Mouse (Mus musculus) mesoderm, embryonic 11.5 days (tissue): Measurements from ENCODE around the gene Gm12216.

Experiments used
- DNase-seq: peaks from one replicate; pipeline ENCODE4 v3.0.0-alpha.2; 2012; ENCODE audit warnings: low read depth, low spot score

Gene Gm12216

DNA sequence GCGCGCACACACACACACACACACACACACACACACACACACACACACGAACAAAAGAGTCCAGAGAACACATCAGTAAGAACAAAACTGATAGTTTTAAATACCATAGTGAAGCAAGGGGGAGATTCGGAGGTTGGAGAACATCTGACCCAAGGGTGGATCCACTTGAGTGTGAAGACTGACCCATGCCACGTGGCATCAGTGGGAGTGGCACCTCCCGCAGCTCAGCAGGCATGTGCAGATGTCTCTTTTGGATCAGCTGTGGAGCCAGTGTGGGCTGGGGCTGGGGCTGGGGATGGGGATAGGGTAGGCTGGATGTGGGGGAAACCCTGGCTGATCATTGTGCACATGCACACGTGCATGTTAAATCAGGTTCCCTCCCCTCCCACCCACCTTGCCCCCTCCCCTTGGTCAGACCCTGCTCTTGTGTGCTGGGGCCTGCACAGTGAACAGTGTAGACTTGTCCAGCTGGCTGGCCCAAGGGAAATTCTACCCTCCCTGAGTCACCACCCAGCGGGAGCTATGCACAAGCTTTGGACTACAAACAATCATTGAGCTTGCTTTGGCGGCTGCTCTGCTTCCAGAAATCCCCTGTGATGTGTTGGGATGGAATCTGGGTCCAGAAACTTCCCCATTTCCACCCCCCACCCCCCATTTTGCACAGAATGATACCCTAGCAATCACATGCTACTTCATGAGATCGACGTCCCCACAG is 37.7 kb downstream of the Gm12216 start:
- DNase-seq, result no peak

DNA sequence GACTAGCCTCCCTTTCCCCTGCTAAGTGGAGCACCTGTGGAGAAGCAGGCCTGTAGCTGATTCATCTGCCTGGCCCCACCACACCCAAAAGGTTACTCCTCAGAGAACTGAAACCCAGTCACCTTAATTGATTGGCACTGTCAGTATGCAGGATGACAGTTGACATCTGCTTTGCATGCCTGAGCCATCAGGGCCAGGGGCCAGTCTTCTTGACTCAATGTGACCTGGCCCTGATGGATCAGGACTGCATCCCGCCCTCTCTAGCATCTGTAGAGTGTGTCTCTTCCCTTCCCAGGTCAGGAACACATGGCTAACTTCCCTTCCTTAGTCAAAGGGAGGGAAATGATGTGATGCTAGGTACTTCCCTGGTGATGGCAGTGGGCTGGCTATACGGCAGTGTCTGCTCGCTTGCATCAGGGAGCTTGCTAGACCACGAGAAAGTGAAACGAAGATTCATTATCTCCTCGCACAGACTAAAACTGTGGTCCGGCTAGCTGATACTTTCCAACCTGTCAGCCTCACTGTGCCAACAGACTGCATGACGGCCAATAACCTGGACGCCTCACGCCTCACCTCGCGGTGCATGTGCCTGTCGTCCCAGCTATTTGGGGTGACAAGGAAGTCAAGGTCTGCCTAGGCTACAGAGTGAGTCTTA is 38.4 kb downstream of the Gm12216 start:
- no peak for DNase-seq

DNA sequence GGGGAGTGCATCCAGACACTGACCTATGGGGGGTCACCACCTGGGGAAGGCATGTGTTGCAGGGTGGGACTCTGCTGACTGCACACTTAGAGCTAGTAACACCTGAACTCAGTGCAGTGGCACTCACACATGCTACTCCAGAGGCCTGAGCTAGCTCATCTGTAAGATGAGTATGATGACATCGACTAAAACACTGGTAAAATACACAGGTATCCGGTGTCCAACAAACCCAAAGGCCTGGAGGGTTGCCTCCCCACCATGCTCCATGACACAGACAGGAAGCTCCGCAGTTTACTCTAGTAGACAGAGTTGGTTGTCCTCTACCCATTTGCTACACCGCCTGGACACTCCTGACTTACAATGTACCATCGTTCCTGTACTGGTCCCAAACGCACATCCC is 39.5 kb downstream of the Gm12216 start:
- no peak for DNase-seq

DNA sequence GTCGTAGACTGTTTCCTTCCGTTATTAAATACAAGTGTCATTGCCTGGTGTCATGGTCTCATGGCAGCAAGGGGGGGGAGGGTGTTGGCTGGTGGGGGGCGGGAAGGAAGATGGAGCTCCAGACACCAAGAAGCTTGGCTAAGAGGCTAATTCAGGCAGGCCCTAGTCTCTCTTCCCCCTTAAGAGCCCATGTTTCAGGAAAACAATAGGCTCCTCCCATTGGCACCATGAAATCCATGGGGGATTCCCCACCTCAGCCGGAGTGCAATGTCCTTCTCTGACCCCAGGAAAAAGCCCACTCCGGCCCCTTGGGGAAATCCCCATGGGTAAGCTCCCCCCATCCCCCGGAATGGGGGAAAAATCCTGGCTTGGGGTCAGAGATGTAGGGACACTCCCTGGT is 40.3 kb downstream of the Gm12216 start:
- DNase-seq, result no peak

DNA sequence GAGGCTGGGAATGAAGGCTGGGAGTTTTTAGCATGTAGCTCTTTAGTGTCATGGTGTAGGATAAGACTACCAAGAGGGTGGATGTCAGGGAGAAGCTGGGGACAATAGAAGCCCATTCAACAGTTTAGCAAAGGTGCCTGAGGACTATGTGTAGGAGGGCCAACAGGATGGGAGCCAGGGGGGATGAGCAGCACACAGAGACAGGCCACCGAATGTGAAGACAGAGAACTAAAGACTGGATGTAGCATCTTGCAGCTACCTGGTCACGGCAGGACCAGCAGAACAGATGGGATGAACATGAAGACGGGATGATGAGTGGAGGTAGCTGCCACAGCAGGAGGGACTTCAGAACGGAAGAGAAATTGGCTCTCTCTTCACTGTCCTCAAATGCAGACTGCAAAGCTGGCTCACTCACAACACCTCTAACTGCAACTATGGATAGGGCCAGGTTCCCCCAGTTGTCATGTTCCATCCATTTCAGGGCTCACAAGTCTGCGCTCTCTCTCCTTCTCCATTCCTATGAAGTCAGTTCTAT is 42.1 kb downstream of the Gm12216 start:
- DNase-seq, result no peak

DNA sequence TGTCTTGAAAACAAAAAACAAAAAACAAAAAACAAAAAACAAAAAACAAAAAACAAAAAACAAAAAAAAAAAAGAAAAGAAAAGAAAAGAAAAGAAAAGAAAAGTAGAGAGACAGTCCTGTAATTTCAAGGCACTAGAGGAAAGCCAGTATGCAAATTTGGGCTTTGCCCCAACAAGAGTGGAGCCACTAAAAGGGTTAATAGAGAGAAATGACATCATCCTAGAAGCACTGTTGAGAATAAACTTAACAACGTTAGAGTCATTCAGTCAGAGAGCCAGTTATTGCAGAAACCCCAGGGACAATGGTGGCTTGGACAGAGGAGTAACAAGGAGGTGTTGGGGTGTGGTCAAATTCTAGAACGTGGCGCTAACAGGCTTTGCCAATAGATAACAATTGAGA is 44.2 kb downstream of the Gm12216 start:
- DNase-seq, result no peak

DNA sequence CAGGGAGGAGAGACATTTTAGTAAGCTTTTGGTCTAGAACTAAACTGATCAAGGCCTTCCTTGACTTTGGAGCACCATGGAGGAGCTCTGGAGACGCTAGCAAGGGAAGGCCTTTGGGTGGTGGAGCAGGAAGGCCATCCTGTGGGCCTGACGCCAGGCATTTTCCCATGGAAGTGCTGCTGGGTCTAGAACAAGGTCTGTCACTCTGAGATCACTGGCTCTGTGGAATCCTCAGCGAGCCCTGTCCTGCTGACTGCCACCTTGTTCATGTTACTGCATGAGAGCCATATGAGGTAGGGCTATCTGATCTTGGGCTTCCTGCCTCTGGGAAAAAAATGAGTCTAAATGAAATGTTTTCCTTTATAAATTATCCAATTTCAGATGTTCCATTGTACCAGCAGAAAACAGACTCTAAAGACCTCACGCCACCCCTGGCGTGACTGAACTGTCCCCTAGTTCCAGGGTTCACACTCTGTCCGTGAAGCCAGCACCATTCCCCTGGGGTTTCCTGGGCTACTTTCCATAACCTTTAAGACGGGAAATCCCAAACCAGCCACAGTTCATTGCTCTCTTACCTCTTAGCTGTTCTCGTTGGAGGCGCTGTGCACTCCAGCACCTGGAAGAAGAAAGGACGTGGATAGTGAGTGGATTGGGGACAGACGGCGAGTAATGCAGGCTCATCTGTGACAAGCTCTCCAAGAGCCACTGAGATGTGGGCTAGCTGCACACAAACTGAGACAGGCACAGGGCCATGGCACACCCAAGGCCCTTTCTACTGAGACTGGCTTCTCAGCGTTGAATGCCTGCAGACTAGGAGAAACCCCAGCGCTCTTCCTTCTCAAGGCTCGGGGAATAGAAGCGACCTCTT is 45.8 kb downstream of the Gm12216 start:
- no peak for DNase-seq

DNA sequence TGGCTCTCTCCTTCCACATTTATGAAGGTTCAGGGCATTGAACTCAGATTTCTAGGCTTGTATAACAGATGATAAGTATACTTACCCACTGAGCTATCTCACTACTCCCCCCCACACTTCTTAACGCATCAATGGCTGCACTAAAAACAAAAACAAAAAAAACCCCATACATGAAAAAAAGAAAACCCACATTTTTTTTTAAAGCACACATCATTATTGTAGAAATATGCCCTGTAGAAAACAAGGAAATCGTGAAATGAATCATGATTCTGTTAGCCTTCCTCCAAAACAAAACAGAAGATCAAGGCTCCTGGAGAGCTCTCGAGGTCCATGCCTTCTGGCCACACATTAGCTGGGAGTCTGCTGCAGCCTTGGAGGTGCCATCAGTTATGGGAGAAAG is 47.7 kb downstream of the Gm12216 start:
- no peak for DNase-seq

DNA sequence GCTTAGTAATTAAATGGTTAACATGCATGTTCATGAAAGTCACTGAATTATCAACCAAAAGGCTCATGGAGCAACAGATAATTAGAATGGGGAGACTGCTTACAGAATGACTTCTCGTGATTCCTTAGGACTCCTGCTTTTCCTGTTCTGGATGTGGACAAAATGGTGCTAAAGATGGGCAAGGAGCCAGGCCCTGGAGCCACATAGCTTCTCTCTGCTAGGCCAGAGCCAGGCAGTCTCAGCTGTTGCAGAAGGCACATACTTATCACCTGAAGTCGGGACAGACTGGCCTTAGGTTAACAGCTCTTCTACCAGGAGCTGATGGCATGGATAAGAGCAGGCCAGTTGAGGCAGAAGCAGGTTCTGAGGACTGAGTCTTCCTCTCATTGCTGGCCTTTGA is 48.3 kb downstream of the Gm12216 start:
- no peak for DNase-seq

DNA sequence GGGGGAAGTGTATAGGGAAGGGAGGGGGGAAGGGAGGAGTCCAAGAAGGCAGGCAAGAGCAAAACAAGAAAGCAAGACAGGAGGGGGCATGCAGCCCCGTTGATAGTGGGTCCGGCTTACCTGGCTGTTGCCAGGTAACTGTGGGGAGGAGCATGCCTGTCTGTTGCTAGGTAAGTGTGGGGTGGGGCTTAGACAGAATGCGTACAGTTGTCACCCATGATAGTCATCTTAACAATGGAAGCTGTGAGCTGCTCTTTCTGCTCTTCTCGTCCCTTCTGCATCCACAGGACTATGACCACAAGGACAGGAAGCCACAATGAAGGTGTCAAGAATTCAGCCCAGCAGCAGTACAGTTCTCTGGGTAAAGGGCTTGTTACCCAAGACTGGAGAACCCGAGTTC is 48.9 kb downstream of the Gm12216 start:
- DNase-seq, result no peak

DNA sequence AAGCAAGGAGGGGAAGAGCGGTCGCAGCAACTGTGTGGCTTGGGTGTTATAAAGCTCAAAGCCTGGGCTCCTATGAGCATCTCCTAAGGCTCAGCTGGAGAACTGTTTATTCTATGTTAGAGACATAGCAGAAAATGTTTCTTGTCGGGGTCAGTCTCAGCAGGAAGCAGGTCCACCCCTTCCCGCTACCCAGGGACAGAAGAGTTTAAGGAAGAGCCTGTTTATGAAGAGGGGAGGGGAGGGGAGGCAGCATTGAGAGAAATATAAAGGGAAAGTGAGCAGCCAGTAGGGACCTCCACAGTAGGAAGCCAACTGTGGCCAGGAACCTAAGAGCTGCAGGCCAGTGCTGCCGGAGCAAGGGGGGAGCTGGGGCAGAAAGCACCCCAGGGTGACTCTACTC is 49.7 kb downstream of the Gm12216 start:
- DNase-seq, result no peak

DNA sequence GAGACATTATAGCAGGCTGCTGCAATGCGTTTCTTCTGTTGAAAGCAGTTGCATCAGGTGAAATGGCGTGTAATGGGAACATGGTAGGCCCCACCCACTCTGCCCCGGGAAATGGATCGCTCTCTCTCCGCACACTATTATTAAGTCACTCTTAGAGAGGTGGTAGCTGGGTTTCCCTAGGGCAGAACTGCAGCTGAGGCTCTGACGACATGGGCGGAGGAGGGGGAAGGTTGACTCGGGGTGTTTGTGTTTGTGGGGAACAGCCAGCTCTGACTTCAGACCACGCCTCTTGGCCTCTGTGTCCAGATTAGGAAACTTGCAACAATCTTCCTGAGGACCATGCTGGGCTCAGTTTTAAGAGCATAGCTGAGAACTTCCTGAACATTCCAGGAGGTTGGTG is 53.3 kb downstream of the Gm12216 start:
- no peak for DNase-seq

DNA sequence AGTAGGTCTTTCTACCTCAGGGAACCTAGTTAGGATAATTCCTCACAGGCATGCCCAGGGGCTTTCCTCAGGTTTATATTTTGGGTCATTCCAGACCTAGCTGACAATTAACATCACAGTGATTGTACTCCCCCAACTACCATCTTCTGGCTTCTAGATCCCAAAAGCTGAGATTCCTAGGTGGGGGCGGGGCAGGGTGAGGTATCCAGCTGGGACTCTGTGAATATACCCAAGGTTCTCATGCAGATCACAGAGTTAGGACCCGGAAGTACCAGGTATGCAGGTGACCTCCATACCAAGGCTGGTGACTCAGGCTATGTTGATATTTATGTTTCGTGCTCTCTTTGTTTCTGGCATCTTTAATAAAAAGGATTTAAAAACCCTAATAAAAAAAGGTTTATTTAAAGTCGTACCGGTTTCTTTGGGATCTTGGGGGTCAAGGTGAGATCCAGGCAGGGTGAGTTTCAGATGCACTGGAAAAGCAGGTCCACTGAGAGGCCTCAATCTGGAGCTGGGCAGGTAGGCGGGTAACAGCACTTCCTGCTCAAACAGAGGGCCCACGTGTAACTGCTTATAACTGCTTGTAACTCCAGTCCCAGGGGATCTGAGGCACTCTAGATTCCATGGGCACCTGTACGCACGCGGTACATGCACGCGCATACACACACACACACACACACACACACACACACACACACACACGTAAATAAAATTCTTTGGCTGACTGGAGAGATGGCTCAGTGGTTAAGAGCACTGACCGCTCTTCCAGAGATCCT is 54.3 kb downstream of the Gm12216 start:
- DNase-seq, result no peak

DNA sequence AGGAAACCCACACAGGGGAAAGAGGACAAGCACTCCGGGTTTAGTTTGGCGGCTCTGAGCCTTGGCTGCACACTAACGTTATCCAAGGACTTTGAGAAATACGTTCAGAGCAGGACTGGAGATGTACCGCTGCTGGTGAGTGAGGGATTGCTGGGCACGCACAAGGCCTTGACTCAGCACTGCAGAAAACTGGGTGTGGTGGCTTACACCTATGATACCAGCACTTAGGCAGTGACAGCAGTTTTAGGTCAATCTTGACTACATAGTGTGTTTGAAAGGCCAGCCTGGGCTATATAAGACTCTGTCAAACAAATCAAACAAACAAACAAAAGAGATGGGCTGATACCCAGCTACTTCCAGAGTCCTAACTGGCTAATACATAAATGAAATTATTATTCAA is 55.6 kb downstream of the Gm12216 start:
- DNase-seq, result no peak

DNA sequence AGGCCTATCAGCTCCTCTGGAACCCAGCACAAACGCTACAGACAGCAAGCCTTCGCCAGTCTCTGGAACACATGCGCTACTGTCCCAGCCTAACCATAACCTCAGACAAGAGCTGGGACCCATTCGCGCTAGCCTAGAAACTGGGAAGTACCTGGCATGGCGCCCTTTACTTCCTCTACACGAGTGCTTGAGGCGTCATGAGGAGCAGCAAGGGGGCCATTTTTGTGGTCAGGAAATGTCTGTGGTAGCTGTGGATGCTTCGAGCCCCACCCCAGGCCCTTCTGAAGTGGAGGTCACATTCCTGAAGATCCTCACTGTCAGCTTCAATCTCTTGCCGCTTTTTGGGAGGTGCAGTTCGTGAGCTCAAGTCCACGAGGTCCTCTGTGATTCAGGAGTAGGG is 56.0 kb downstream of the Gm12216 start:
- DNase-seq, result no peak

DNA sequence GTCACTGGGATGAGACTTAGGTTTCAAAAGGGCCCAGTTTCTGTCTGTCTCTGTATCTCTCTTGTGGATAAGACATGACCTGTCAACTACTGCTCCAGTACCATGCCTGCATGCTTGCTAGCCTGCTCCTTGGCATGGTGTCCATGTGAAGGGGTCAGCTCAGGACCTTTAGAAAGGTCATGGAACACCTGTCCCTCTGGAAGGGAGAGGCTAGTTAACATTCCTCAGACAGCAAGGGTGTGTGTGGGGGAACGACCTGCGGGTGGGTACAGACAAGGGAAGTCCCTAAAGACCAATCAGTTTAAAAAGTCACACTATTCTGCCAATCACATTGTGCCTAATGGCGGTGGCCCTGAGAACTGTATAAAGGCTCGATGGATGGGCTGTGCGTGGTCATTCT is 58.1 kb downstream of the Gm12216 start:
- no peak for DNase-seq

DNA sequence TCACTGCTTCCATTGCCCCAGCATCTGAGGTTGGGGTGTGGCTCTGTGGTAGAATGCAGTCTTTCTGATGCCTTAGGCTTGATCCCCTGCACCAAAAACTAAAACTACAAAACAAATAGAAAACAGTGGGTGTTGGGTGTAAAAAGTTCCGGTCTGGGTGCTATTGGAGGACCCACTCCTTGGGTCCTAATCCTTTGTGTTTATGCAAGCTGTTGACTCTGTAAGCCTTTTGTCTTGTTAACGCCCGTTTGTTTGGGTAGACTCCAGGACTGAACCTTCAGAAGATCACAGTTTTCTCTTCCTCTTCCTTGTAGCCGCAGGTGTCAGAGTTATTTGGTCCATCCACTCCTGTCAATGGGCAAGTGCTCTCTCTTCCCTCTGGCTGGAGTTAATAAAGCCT is 59.0 kb downstream of the Gm12216 start:
- no peak for DNase-seq

DNA sequence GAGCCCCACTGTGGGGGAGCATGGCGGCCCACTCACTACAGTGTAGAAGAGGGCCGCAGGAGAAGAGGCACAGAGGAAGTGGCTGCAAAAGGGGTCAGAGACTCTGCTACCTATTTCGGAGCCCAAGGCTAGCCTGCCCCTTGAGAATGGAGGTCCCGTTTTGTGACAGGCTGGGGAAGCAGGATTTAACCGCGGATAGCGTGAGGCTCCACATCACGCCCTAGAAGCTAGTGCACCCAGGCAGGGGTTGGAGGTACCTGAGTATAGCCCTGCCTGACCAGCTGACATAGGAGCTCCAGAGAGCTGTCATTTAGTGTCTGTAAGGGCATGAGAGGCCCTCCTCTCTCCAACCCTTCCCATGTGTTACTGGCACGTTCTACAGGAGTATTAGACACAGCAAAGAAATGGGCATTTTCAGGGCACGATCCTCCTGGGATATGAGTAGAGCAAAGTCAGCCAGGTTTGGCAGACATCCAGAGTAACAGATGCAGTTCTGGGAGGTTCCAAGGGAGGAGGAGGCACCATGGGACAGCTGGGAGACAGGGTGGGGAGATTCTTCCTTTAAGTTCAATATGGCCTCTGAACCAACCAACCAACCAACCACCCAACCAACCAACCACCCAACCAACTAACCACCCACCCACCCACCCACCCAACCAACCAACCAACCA is 60.9 kb downstream of the Gm12216 start:
- DNase-seq, result no peak

DNA sequence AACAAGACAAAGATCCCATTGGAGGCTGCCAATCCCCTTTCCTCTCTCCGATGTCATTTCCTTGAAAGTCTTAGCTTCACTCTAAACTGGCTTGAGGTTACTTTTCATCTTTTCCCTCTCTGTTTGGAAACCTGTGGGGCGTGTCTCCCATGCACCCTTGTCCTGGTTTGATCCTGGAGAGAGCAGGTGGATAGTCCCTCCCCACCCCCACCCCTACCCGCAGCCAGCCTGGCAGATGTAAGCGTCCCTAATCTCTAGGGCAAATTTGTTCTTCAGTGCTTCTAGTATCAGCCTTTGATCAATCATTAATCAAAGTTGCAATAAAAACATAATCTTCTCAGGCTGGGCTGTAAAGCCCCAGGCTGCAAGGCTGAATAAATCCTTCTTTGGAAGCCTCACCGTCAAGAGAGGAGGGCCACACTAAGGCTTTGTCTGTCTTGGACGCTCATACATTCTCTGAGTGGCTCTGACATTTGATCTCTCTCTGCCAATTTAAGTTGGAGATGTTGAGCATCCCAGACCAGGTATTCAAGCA is 61.6 kb downstream of the Gm12216 start:
- DNase-seq, result no peak

DNA sequence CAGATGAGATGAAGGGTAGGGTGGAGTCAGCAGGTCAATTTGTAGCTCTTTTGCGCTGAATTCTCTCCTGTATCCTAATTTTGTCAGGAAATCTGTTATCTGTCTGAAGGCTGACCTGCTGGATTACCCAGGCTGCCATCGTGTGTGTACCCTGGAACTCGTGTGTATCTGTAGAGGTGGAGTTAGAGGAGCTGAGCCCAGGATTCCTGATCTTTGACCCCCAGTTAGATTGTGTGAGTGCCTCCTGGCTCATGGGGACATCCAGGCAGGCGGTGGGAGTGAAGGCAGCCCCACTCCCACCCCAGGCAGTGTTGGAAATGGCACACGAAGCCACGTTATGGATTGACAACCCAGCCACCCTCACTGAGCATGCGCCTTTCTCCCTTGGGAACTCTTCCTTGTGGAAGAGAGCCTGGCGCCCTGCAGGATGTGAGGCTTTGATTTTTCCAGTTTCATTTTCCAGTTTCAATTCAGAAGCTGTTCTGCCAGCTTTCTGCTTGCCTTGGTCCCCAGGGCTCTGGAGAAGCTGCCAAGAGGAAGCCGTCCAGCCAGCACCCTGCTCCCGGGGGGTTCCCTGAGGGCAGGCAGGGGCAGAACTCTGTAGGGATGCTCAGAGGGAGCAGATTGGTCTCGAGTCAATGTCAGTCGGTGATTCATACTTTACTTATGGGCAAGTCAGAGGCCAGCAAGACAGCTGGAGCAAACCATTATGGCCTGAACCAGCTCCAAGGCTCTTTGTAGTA is 62.5 kb downstream of the Gm12216 start:
- no peak for DNase-seq
